Mouse (Mus musculus): ENCODE data around the gene Scaf4.
"Not testable (repeated sequence)": the region's sequence is repeated elsewhere in the genome, so short reads cannot be mapped to it uniquely, and the experiment has no call there.

The Scaf4 gene

GRCm38 (mm10) chr16:90239128-90239746 lies 45.1 kb downstream of the Scaf4 start:
- DNase-seq (ENCODE audit: low spot score) = no peak

- no peak for DNase-seq (ENCODE audit: low spot score)
Measured at GRCm38 (mm10) chr16:90235188-90235587, 49.1 kb downstream of the Scaf4 start.

DNA sequence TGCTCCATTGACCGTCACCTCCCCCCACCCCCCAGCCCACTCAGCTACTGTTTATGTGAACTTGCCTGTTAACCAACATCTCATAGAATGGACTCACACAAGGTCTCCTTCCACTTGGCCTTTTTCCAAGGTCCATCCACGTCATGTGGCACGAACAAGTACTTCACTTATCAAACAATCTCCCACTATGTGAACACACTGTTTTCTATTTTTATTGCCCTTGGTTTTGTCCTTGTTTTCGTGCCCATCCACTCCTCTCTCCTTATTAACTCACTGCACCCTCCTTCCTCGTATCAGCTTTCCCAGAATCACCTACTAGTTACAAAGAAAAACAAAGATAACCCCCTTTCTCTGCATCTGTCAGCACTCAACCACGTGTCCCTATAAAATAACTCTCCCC lies 49.7 kb downstream of the Scaf4 start:
- DNase-seq (ENCODE audit: low spot score) = no peak

DNA sequence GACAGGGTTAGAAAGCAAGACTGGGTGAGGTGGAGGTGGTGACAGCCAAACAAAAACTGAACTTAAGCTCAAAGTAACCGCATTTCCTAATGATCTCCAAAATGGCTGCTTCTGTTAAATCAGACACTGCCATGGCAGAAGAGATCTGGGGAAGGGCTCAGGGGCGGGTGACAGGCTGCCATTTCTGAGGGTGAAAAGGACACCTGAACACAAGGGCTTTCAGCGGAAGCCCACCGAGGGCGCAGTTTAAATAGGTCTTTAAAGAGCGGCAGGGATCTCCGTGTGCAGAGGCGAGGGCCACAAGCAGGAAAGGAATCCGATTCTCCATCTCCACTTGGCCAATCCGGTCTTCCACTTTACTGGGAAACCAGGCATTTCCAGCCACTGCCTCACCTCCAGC lies 50.6 kb downstream of the Scaf4 start:
- DNase-seq (ENCODE audit: low spot score) = no peak

DNA sequence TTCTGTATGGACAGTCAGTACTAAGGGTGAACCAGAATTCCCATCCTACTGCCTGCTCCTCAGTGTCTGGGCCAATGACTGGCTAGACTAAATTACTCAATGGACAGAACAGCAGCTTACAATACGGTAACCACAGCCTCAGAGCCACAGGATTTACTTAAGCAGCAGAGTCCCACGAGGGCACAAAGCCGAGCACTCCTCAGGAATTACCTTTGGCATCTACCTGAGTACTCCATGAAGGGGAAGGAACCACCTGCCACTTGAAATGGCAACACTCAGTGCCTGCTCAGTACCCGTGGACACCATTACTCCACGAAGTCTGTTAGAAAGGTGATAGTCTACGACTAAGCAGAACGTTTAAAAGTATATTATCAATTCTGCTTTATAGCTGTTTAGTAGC lies 53.0 kb downstream of the Scaf4 start:
- no peak for DNase-seq (ENCODE audit: low spot score)

GRCm38 (mm10) chr16:90229897-90230296 lies 54.4 kb downstream of the Scaf4 start:
- no peak for DNase-seq (ENCODE audit: low spot score)

GRCm38 (mm10) chr16:90221441-90222070 lies 62.7 kb downstream of the Scaf4 start:
- no peak for DNase-seq (ENCODE audit: low spot score)

DNA sequence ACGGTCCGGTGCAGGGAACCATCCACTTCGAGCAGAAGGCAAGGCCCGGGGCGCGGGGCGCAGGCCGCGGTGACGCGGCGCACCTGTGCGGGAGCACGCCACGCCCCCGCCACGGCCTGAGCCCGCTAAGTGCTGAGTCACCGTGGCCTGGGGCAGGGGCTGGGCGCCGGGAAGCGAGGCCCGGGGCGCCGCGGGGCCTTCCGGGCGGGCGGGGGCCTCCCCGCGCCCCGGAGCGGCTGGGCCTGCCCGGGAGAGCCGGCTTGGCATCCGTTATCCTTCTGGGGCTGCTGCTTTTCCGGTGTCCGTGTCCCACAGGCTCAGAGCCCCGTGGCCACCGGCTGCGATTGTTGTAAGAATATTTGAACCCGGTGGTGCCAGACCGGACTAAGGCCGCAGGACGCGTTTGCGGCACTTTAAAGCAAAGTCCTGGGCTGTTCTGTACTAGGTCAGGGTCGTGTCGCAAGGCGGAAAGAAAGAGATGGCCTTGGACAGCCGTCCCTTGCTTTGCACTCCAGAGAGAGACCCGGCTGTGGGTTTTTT lies 63.3 kb downstream of the Scaf4 start:
- no peak for DNase-seq (ENCODE audit: low spot score)

DNA sequence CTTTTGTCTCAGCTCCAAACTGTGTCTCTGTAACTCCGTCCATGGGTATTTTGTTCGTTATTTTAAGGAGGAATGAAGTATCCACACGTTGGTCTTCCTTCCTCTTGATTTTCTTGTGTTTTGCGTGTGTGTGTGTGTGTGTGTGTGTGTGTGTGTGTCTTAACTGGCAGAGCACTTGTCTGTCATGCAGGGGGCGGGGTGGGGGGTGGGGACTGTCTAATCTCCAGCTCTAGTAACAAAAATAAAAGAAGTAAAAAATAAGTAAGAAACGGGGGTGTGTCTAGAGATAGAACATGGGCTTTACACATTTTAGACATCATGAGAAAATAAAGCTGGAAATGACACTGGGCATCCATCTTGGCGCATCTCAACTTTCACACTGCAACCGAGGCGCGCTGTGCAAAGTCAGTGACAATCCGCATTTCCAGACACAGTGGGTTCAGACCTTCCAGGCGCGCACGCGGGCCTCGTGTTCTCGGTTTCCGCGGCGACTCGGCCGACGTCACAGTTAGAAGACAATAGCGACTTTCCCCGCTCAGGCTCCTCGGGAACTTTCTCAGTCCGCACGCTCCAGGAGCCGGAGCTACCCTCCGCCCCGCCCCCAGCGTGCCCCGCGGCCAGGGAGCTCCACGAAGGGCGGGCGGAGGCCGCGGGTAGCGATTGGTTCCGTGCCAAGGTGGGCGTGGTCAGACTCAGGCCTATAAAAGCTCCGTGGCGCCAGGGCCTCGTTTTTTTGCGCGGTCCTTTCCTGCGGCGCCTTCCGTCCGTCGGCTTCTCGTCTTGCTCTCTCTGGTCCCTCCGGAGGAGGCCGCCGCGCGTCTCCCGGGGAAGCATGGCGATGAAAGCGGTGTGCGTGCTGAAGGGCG lies 64.0 kb downstream of the Scaf4 start, which contains the start of gene Sod1:
Sod1 (plus strand) TSS at position 729 of the 866 bp plus-strand sequence.
- peak; percentile 99 for DNase-seq (ENCODE audit: low spot score)

DNA sequence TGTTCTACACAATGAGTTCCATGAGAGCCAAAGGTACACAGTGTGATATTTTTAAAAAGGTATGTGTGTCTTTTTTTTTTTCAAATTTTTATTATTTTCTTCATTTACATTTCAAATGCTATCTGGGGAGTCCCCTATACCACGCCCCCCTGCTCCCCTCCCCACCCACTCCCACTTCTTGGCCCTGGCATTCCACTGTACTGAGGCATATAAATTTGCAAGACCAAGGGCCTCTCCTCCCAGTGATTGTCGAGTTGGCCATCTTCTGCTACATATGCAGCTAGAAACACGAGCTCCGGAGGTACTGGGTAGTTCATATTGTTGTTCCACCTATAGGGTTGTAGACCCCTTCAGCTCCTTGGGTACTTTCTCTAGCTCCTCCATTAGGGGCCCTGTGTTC lies 64.9 kb downstream of the Scaf4 start:
- DNase-seq (ENCODE audit: low spot score) = not testable (repeated sequence)

GRCm38 (mm10) chr16:90217926-90218325 lies 66.4 kb downstream of the Scaf4 start:
- no peak for DNase-seq (ENCODE audit: low spot score)

GRCm38 (mm10) chr16:90217356-90217755 lies 66.9 kb downstream of the Scaf4 start:
- no peak for DNase-seq (ENCODE audit: low spot score)

GRCm38 (mm10) chr16:90216414-90216813 lies 67.9 kb downstream of the Scaf4 start:
- DNase-seq (ENCODE audit: low spot score) = no peak

GRCm38 (mm10) chr16:90215879-90216278 lies 68.4 kb downstream of the Scaf4 start:
- not testable (repeated sequence) for DNase-seq (ENCODE audit: low spot score)

DNA sequence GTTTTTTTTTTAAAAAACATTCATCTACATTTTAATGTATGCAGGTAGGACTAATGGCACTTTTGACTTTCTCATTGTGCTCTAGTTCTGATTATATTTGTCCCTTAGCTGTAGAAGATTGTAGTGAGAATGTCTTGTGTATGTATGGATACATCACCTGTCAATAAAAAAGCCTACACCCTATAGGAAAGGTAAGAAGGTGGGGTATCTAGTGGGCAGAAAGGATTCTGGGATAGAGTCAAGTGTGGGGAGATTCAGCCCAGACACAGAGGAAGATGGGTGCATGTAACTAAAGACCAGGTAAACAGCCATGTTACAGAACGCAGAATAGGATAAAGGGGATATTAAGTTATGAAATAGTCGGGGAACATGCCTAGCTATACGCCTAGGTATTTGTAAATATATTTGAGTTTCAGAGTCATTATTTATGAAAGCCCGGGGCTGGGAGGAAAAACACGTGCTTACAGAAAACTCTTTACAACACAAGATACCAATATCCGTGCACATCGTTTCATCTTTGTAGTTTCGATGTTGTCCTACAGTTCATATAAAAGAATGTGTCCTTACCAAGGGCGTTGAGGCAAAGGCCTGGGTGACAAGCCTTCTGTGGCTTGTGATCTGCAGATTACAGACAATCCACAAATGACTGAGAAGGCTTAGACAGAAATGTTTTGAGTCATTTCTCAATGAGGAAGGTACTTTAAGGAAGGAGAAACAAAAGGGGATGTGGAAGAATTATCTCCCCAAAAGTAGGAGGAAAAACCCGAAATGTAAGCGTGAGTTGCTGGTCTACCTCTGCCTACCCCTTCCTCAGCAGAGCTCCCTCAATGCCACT lies 69.4 kb downstream of the Scaf4 start:
- DNase-seq (ENCODE audit: low spot score) = no peak

- DNase-seq (ENCODE audit: low spot score) = no peak
Measured at GRCm38 (mm10) chr16:90213477-90214339, 70.6 kb downstream of the Scaf4 start.

GRCm38 (mm10) chr16:90211767-90212166 lies 72.5 kb downstream of the Scaf4 start:
- DNase-seq (ENCODE audit: low spot score) = no peak

DNA sequence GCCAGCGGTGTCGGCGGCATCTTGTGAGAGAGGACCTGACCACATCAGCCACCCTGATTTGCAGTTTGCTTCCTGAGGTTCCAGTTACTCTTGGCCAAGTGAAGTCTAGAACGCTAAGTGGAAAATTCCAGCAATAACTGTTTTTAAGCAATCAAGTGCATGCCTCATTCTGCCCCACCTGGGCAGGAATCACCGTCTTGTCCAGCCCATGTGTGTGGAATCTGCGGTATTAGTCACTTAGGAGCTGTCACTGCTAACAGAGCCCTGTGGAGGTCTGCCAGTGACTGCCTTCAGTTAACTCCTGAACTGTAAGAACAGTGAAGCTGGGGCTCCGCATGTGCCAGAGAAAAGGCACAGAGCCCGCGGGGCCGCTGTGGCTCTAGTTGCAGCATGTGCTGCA lies 73.6 kb downstream of the Scaf4 start:
- DNase-seq (ENCODE audit: low spot score) = no peak

DNA sequence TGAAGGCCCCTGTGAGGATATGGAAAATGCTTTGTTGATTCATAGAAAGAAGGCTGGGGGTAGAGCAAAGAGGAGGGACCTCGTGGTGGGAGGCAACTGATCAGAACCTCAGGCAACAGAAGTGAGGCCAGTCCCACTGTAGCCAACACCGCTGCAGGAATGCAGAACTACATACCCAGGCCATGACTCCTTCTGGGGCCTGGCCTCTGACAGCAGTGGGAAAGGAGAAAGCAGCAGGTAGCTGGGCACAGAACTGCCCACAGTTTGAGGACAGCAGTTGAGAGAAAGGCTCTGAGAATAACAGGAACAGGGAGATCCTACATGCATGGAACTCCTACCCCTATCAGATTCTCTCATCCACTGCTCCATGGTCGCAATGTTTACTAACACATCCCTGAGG lies 75.3 kb downstream of the Scaf4 start:
- DNase-seq (ENCODE audit: low spot score) = no peak

GRCm38 (mm10) chr16:90204868-90205267 lies 79.4 kb downstream of the Scaf4 start:
- DNase-seq (ENCODE audit: low spot score) = no peak
